Comparison of ENCODE assay signal across 8 mouse cellular contexts in genomic region chr5:111415575-111415974, GRCm38 (mm10). TPM values are rescaled to one million over a fixed set of nuclear protein-coding genes. Genes with fewer than 3 reads are reported as not detected.
DNase-seq lines count a peak whose midpoint lies in the region; ATAC-seq and TF ChIP-seq lines count a peak whose summit lies in the region.

No protein-coding gene starts in this region.

- TF ChIP-seq CTCF in layer of hippocampus, adult 2 months (conservative IDR thresholded peaks at IDR 0.05): no peak

- no peak for ATAC-seq in forebrain, embryonic 11.5 days (replicated peaks; ENCODE audit: low FRiP score)
- no peak for ATAC-seq in neural tube, embryonic 14.5 days (ENCODE audit: low read depth)
- ATAC-seq in CD4-positive, CD25-positive, alpha-beta regulatory T cell, adult 4 months: no peak

- 1% methylated on average over 14 of the region's 14 CpGs for WGBS in forebrain, embryonic 11.5 days
- 2% methylated on average over 14 of the region's 14 CpGs for WGBS in limb, embryonic 10.5 days
- WGBS in neural tube, embryonic 14.5 days: under 1% methylated on average over 14 of the region's 14 CpGs

- H3K4me3 ChIP-seq in layer of hippocampus, adult 2 months: peak overlapping the region; percentile 73; the same call in 1 of the 2 replicates
- peak overlapping the region; percentile 97 for H3K4me3 ChIP-seq in forebrain, embryonic 11.5 days (ENCODE audit: low read depth, low read length)
- peak overlapping the region; percentile 78 for H3K4me3 ChIP-seq in limb, embryonic 10.5 days
- peak overlapping the region; percentile 78 for H3K4me3 ChIP-seq in neural tube, embryonic 14.5 days (ENCODE audit: low read depth, low read length)

- H3K4me1 ChIP-seq in forebrain, embryonic 11.5 days (replicated peaks; ENCODE audit: control insufficient read depth, insufficient read depth, low read length): peaks cover 12% of the 10 kb centered on the region
- H3K4me1 ChIP-seq in limb, embryonic 10.5 days: peaks cover 64% of the 10 kb centered on the region
- peaks cover 25% of the 10 kb centered on the region for H3K4me1 ChIP-seq in neural tube, embryonic 14.5 days (ENCODE audit: control insufficient read depth, insufficient read depth, low read length)

- peak overlapping the region; percentile 98 for H3K4me2 ChIP-seq in forebrain, embryonic 11.5 days (ENCODE audit: low read depth, low read length, severe bottlenecking)
- peak overlapping the region; percentile 96 for H3K4me2 ChIP-seq in neural tube, embryonic 14.5 days (ENCODE audit: low read depth, low read length)

- H3K27me3 ChIP-seq in forebrain, embryonic 11.5 days (ENCODE audit: control insufficient read depth, insufficient read depth, low read length): no peaks in the 10 kb centered on the region; the same call in 1 of the 2 replicates
- H3K27me3 ChIP-seq in limb, embryonic 10.5 days (ENCODE audit: low read depth, poor library complexity, severe bottlenecking): peaks cover 82% of the 10 kb centered on the region
- H3K27me3 ChIP-seq in neural tube, embryonic 14.5 days (ENCODE audit: control insufficient read depth, insufficient read depth, low read length): peaks cover 2% of the 10 kb centered on the region; the same call in 1 of the 2 replicates

- no peak for DNase-seq in layer of hippocampus, adult 2 months (ENCODE audit: low spot score in 2 of 2)
- no peak for DNase-seq in layer of hippocampus, adult 18-20 months (ENCODE audit: low spot score in 2 of 2)
- no peak for DNase-seq in forebrain, embryonic 11.5 days (ENCODE audit: low spot score)
- DNase-seq in limb, embryonic 10.5 days (ENCODE audit: low spot score): no peak
- DNase-seq in left cerebral cortex, adult 11 months (ENCODE audit: low spot score): no peak
- no peak for DNase-seq in spleen, adult 12 weeks (ENCODE audit: low spot score)

- peak overlapping the region; percentile 99 for H3K9ac ChIP-seq in forebrain, embryonic 11.5 days (ENCODE audit: low read length)
- H3K9ac ChIP-seq in neural tube, embryonic 14.5 days (replicated peaks; ENCODE audit: low read depth, low read length): no peak overlapping the region

- no peaks in the 10 kb centered on the region for H3K9me3 ChIP-seq in forebrain, embryonic 11.5 days (ENCODE audit: control insufficient read depth, low read length)
- no peaks in the 10 kb centered on the region for H3K9me3 ChIP-seq in limb, embryonic 10.5 days (replicated peaks)
- no peaks in the 10 kb centered on the region for H3K9me3 ChIP-seq in neural tube, embryonic 14.5 days (ENCODE audit: control insufficient read depth, low read length)

- peaks cover 2% of the 10 kb centered on the region; the same call in 1 of the 2 replicates for H3K36me3 ChIP-seq in forebrain, embryonic 11.5 days (ENCODE audit: control insufficient read depth, insufficient read depth, low read length)
- peaks cover 14% of the 10 kb centered on the region for H3K36me3 ChIP-seq in limb, embryonic 10.5 days
- no peaks in the 10 kb centered on the region; the same call in 1 of the 2 replicates for H3K36me3 ChIP-seq in neural tube, embryonic 14.5 days (ENCODE audit: control insufficient read depth, insufficient read depth, low read length)

- H3K27ac ChIP-seq in layer of hippocampus, adult 2 months: no peak overlapping the region
- peak overlapping the region; percentile 54; the same call in 1 of the 2 replicates for H3K27ac ChIP-seq in forebrain, embryonic 11.5 days (ENCODE audit: low read depth, low read length)
- peak overlapping the region; percentile 21; the same call in 1 of the 2 replicates for H3K27ac ChIP-seq in limb, embryonic 10.5 days
- no peak overlapping the region for H3K27ac ChIP-seq in neural tube, embryonic 14.5 days (ENCODE audit: low read depth, low read length)

RNA-seq across cellular contexts. Expression of gene Mn1, which starts 1.6 kb away (rescaled TPM):
- 10 to 100 TPM; 38.4 to 45.6 TPM for total RNA-seq in layer of hippocampus, adult 2 months (2021)
- total RNA-seq in layer of hippocampus, adult 18-20 months (2021): 10 to 100 TPM; 39.1 to 41.8 TPM
- 50.9 and 51.9 TPM in 2 replicates for polyA plus RNA-seq in forebrain, embryonic 11.5 days (2014; fragmentation: Nextera tagmentation; extraction: Ambion mirVana)
- 7.4 and 13.1 TPM in 2 replicates for polyA plus RNA-seq in limb, embryonic 10.5 days (2016; fragmentation: Nextera tagmentation; extraction: Ambion mirVana)
- polyA plus RNA-seq in neural tube, embryonic 14.5 days (2014; fragmentation: Nextera tagmentation; extraction: Ambion mirVana): 18.6 and 19.2 TPM in 2 replicates
- not detected for polyA plus RNA-seq in CD4-positive, CD25-positive, alpha-beta regulatory T cell, adult 4 months (2017; shearing (Covaris generic))

Comparison
In these comparisons a context has a peak if more than half of its experiments do, and no peak if none do; other contexts are left out.
1. H3K27ac ChIP-seq: peak in forebrain, embryonic 11.5 days (single experiment) and limb, embryonic 10.5 days (single experiment); none in layer of hippocampus, adult 2 months (single experiment) and neural tube, embryonic 14.5 days (single experiment).
2. Peak in every context shown above with its lines, with median percentiles within 50 percentile points of each other: H3K4me3 ChIP-seq.